Mouse (Mus musculus) small intestine, adult 2 months (tissue): ENCODE data around the gene Dll4.

Experiments used
- CTCF ChIP-seq: fragments of 200-500 bp; IDR thresholded peaks from 2 replicates; pipeline ENCODE4 v1.5.1; 2012; ENCODE audit warnings: low read depth, mild to moderate bottlenecking, control low read depth, inconsistent platforms, low read length, moderate library complexity, mixed read lengths; ENCODE audit not compliant: insufficient replicate concordance, insufficient read length; ENCODE audit errors: extremely low read depth
- POLR2A ChIP-seq: fragments of 200-500 bp; IDR thresholded peaks from 2 replicates; pipeline ENCODE4 v1.6.1; 2012; ENCODE audit warnings: low read depth, mild to moderate bottlenecking, control low read depth, inconsistent platforms, low read length, moderate library complexity

- no peak for TF ChIP-seq CTCF
- TF ChIP-seq POLR2A: no peak
These were observed 22.7 kb upstream of the Dll4 start for GRCm38 (mm10) chr2:119302876-119303275.
